Mouse (Mus musculus): ENCODE results near the gene Ndufs1. TPM values are rescaled to one million over a fixed set of nuclear protein-coding genes. Genes with fewer than 3 reads are reported as not detected.
"Not testable (repeated sequence)": the region's sequence is repeated elsewhere in the genome, so short reads cannot be mapped to it uniquely, and the experiment has no call there.

Gene Ndufs1
- polyA plus RNA-seq, 1 experiment from 2014 or later = 118 TPM

- H3K27ac ChIP-seq (ENCODE audit: low read depth, low read length) = no peak overlapping the region
- H3K27me3 ChIP-seq (replicated peaks; ENCODE audit: control insufficient read depth, insufficient read depth, low read length) = no peaks in the 10 kb centered on the region
- 89% methylated on average over 11 of the region's 11 CpGs for WGBS
- DNase-seq (ENCODE audit: low spot score) (no peak), ATAC-seq (no peak)
- H3K36me3 ChIP-seq (ENCODE audit: control insufficient read depth, insufficient read depth, low read length) = no peaks in the 10 kb centered on the region
- no peaks in the 10 kb centered on the region for H3K4me1 ChIP-seq (ENCODE audit: control insufficient read depth, insufficient read depth, low read length)
- no peaks in the 10 kb centered on the region for H3K9me3 ChIP-seq (replicated peaks; ENCODE audit: control insufficient read depth, low read length)
- H3K4me3 ChIP-seq (ENCODE audit: low read depth, low read length) = no peak overlapping the region
- no peak overlapping the region for H3K9ac ChIP-seq (ENCODE audit: low read length)
- H3K4me2 ChIP-seq (ENCODE audit: low read length) = no peak overlapping the region
Measured at GRCm38 (mm10) chr1:63192306-63193065, 15.9 kb upstream of the Ndufs1 start.

GRCm38 (mm10) chr1:63190851-63191250, 14.2 kb upstream of the Ndufs1 start:
- peak; percentile 58 for DNase-seq (ENCODE audit: low spot score)
- ATAC-seq = no peak
- Histone ChIP-seq H3K36me3 (ENCODE audit: control insufficient read depth, insufficient read depth, low read length) (no peaks in the 10 kb centered on the region), H3K4me1 (ENCODE audit: control insufficient read depth, insufficient read depth, low read length) (no peaks in the 10 kb centered on the region), H3K4me3 (ENCODE audit: low read depth, low read length) (no peak overlapping the region), H3K9ac (ENCODE audit: low read length) (no peak overlapping the region), H3K27me3 (replicated peaks; ENCODE audit: control insufficient read depth, insufficient read depth, low read length) (no peaks in the 10 kb centered on the region), H3K9me3 (replicated peaks; ENCODE audit: control insufficient read depth, low read length) (no peaks in the 10 kb centered on the region), H3K27ac (ENCODE audit: low read depth, low read length) (no peak overlapping the region), H3K4me2 (ENCODE audit: low read length) (no peak overlapping the region)
- WGBS = 59% methylated on average over 8 of the region's 8 CpGs

- ATAC-seq (no peak), DNase-seq (ENCODE audit: low spot score) (no peak)
- Histone ChIP-seq H3K4me1 (ENCODE audit: control insufficient read depth, insufficient read depth, low read length) (no peaks in the 10 kb centered on the region), H3K27me3 (replicated peaks; ENCODE audit: control insufficient read depth, insufficient read depth, low read length) (no peaks in the 10 kb centered on the region), H3K9me3 (replicated peaks; ENCODE audit: control insufficient read depth, low read length) (no peaks in the 10 kb centered on the region), H3K4me2 (ENCODE audit: low read length) (no peak overlapping the region), H3K4me3 (ENCODE audit: low read depth, low read length) (no peak overlapping the region), H3K9ac (ENCODE audit: low read length) (no peak overlapping the region), H3K27ac (ENCODE audit: low read depth, low read length) (no peak overlapping the region), H3K36me3 (ENCODE audit: control insufficient read depth, insufficient read depth, low read length) (no peaks in the 10 kb centered on the region)
- 88% methylated on average over 3 of the region's 3 CpGs for WGBS
Measured at GRCm38 (mm10) chr1:63188536-63188935, 11.9 kb upstream of the Ndufs1 start.

GRCm38 (mm10) chr1:63185430-63185829, 8.8 kb upstream of the Ndufs1 start:
- H3K9me3 ChIP-seq (replicated peaks; ENCODE audit: control insufficient read depth, low read length); H3K27ac ChIP-seq (ENCODE audit: low read depth, low read length); H3K4me3 ChIP-seq (ENCODE audit: low read depth, low read length); H3K9ac ChIP-seq (ENCODE audit: low read length); ATAC-seq; H3K4me1 ChIP-seq (ENCODE audit: control insufficient read depth, insufficient read depth, low read length); H3K27me3 ChIP-seq (replicated peaks; ENCODE audit: control insufficient read depth, insufficient read depth, low read length); H3K4me2 ChIP-seq (ENCODE audit: low read length); DNase-seq (ENCODE audit: low spot score); H3K36me3 ChIP-seq (ENCODE audit: control insufficient read depth, insufficient read depth, low read length): not testable (repeated sequence)
- 91% methylated on average over 6 of the region's 6 CpGs for WGBS

GRCm38 (mm10) chr1:63182636-63183270, 6.1 kb upstream of the Ndufs1 start:
- no peak overlapping the region for H3K27ac ChIP-seq (ENCODE audit: low read depth, low read length)
- H3K4me1 ChIP-seq (ENCODE audit: control insufficient read depth, insufficient read depth, low read length) = peaks cover 5% of the 10 kb centered on the region; the same call in 1 of the 2 replicates
- ATAC-seq (no peak), DNase-seq (ENCODE audit: low spot score) (peak; percentile 76)
- H3K4me3 ChIP-seq (ENCODE audit: low read depth, low read length) = no peak overlapping the region
- H3K9me3 ChIP-seq (replicated peaks; ENCODE audit: control insufficient read depth, low read length) = no peaks in the 10 kb centered on the region
- WGBS = 54% methylated on average over 10 of the region's 10 CpGs
- H3K9ac ChIP-seq (ENCODE audit: low read length) = no peak overlapping the region
- no peak overlapping the region for H3K4me2 ChIP-seq (ENCODE audit: low read length)
- H3K36me3 ChIP-seq (ENCODE audit: control insufficient read depth, insufficient read depth, low read length) = peaks cover 25% of the 10 kb centered on the region
- H3K27me3 ChIP-seq (replicated peaks; ENCODE audit: control insufficient read depth, insufficient read depth, low read length) = no peaks in the 10 kb centered on the region

DNA sequence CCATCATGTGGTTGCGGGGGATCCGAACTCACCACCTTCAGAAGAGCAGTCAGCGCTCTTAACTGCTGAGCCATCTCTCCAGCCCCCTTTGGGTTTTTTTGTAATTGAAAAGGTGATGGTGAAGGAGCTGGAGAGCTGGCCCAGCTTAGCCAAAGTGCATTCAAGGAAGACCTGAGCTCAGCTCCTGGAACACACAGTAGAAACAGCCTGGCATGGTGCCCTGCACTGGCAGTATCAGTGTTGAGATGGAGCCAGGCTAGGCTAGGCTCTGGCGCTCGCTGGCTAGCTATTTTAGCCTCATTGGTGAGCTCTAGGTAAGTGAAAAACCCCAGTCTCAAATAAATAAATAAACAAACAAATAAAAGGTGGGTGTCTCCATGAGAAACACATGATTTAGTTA, 5.6 kb upstream of the Ndufs1 start:
- H3K27ac ChIP-seq (ENCODE audit: low read depth, low read length) = no peak overlapping the region
- peaks cover 8% of the 10 kb centered on the region; the same call in 1 of the 2 replicates for H3K4me1 ChIP-seq (ENCODE audit: control insufficient read depth, insufficient read depth, low read length)
- H3K9ac ChIP-seq (ENCODE audit: low read length) = no peak overlapping the region
- ATAC-seq = no peak
- H3K4me3 ChIP-seq (ENCODE audit: low read depth, low read length) = no peak overlapping the region
- no peaks in the 10 kb centered on the region for H3K9me3 ChIP-seq (replicated peaks; ENCODE audit: control insufficient read depth, low read length)
- no peak overlapping the region for H3K4me2 ChIP-seq (ENCODE audit: low read length)
- H3K36me3 ChIP-seq (ENCODE audit: control insufficient read depth, insufficient read depth, low read length) = peaks cover 25% of the 10 kb centered on the region
- 69% methylated on average over 3 of the region's 5 CpGs for WGBS
- peak; percentile 51 for DNase-seq (ENCODE audit: low spot score)
- no peaks in the 10 kb centered on the region for H3K27me3 ChIP-seq (replicated peaks; ENCODE audit: control insufficient read depth, insufficient read depth, low read length)

DNA sequence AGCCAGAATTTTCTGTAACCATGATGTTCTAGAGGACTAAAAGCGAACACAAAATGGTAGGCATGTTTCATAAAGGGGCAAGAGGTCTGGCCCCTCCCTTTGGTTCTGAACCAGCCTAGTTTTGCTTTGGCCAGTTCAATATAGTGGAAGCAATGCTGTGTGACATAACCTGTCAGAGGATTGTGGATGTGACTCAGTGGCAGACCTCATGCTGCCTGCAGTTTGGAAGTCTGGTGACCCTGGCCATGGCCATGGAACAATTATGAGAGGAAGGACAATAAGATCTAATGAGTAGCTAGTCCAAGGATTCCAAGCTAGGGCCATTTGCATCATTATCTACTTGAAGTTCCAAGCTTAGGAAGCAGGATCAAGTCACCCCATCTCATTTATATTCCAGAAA, 4.8 kb upstream of the Ndufs1 start:
- H3K27ac ChIP-seq (ENCODE audit: low read depth, low read length) = no peak overlapping the region
- H3K9ac ChIP-seq (ENCODE audit: low read length) = no peak overlapping the region
- peaks cover 25% of the 10 kb centered on the region for H3K36me3 ChIP-seq (ENCODE audit: control insufficient read depth, insufficient read depth, low read length)
- H3K4me3 ChIP-seq (ENCODE audit: low read depth, low read length) = no peak overlapping the region
- WGBS = 100% methylated on average over 1 of the region's 1 CpGs
- H3K27me3 ChIP-seq (replicated peaks; ENCODE audit: control insufficient read depth, insufficient read depth, low read length) = no peaks in the 10 kb centered on the region
- H3K4me1 ChIP-seq (ENCODE audit: control insufficient read depth, insufficient read depth, low read length) = peaks cover 8% of the 10 kb centered on the region; the same call in 1 of the 2 replicates
- H3K4me2 ChIP-seq (ENCODE audit: low read length) = no peak overlapping the region
- ATAC-seq (no peak), DNase-seq (ENCODE audit: low spot score) (no peak)
- H3K9me3 ChIP-seq (replicated peaks; ENCODE audit: control insufficient read depth, low read length) = no peaks in the 10 kb centered on the region

GRCm38 (mm10) chr1:63181019-63181418, 4.4 kb upstream of the Ndufs1 start:
- WGBS = 3% methylated on average over 3 of the region's 3 CpGs
- H3K27ac ChIP-seq (ENCODE audit: low read depth, low read length) = no peak overlapping the region

DNA sequence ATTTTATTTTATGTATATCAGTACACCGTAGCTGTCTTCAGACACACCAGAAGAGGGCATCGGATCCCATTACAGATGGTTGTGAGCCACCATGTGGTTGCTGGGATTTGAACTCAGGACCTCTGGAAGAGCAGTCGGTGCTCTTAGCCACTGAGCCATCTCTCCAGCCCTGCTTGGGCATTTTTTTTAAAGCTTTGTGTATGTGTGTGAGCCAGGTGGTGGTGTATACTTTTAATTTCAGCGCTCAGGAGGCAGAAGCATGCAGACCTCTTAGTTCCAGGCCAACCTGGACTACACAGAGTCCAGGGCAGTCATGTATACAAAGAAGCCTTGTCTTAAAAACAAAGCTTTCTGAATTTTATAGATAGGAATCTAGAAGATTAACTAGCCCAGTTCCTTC, 3.9 kb upstream of the Ndufs1 start:
- H3K27me3 ChIP-seq (replicated peaks; ENCODE audit: control insufficient read depth, insufficient read depth, low read length); H3K4me2 ChIP-seq (ENCODE audit: low read length); H3K9me3 ChIP-seq (replicated peaks; ENCODE audit: control insufficient read depth, low read length); H3K4me3 ChIP-seq (ENCODE audit: low read depth, low read length); H3K9ac ChIP-seq (ENCODE audit: low read length); DNase-seq (ENCODE audit: low spot score); H3K27ac ChIP-seq (ENCODE audit: low read depth, low read length): not testable (repeated sequence)
- Histone ChIP-seq H3K36me3 (ENCODE audit: control insufficient read depth, insufficient read depth, low read length) (peaks cover 25% of the 10 kb centered on the region), H3K4me1 (ENCODE audit: control insufficient read depth, insufficient read depth, low read length) (peaks cover 12% of the 10 kb centered on the region)
- 71% methylated on average over 4 of the region's 4 CpGs for WGBS
- peak; percentile 1; the same call in 1 of the 2 replicates for ATAC-seq

More at GRCm38 (mm10) chr1:63181019-63181418, 4.4 kb upstream of the Ndufs1 start:
- Histone ChIP-seq H3K4me1 (ENCODE audit: control insufficient read depth, insufficient read depth, low read length) (peaks cover 8% of the 10 kb centered on the region; the same call in 1 of the 2 replicates), H3K27me3 (replicated peaks; ENCODE audit: control insufficient read depth, insufficient read depth, low read length) (no peaks in the 10 kb centered on the region), H3K9ac (ENCODE audit: low read length) (no peak overlapping the region), H3K4me3 (ENCODE audit: low read depth, low read length) (no peak overlapping the region), H3K36me3 (ENCODE audit: control insufficient read depth, insufficient read depth, low read length) (peaks cover 25% of the 10 kb centered on the region), H3K9me3 (replicated peaks; ENCODE audit: control insufficient read depth, low read length) (no peaks in the 10 kb centered on the region), H3K4me2 (ENCODE audit: low read length) (no peak overlapping the region)
- DNase-seq (ENCODE audit: low spot score) (peak; percentile 98), ATAC-seq (peak; percentile 85)
